Mouse (Mus musculus) megakaryocyte, embryonic 14.5 days (primary cell): ENCODE measurements at regions not wholly inside any gene's neighbourhood (a gene's known extent, or its start where the extent isn't known, plus 50 kb on each side); places are given as distances from the start of the nearest gene placed in this dataset.

Experiments
- FLI1 ChIP-seq: IDR thresholded peaks from 2 replicates; pipeline ENCODE4 v1.6.1; 2012; ENCODE audit warnings: low read length, inconsistent platforms, mixed read lengths
- GATA1 ChIP-seq: IDR thresholded peaks from 3 replicates; pipeline ENCODE4 v1.6.1; 2012; ENCODE audit warnings: mixed read lengths, low read length, inconsistent platforms, borderline replicate concordance

DNA sequence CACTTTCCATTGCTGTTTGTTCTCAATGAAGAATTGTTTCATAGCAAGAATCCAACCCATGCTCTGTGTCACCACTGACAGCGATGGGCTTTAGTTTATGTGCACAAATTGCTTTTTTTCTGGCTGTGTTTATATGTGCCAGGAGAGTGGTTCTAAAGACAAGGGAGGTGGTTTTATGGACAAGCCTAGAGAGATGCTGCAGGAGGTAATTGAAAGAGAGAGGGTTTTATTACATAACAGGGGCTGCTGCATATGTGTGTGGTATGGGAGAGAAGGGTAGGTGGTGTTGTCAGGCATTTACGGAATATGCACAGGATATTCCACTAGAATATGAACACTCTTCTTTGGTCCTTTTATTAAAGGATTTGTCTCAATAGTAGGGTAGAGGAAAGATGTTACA, 340.2 kb downstream of the Btg1 start:
- no peak for TF ChIP-seq GATA1
- no peak for TF ChIP-seq FLI1
